8 mouse cellular contexts compared by ENCODE assay signal in the genomic region with DNA sequence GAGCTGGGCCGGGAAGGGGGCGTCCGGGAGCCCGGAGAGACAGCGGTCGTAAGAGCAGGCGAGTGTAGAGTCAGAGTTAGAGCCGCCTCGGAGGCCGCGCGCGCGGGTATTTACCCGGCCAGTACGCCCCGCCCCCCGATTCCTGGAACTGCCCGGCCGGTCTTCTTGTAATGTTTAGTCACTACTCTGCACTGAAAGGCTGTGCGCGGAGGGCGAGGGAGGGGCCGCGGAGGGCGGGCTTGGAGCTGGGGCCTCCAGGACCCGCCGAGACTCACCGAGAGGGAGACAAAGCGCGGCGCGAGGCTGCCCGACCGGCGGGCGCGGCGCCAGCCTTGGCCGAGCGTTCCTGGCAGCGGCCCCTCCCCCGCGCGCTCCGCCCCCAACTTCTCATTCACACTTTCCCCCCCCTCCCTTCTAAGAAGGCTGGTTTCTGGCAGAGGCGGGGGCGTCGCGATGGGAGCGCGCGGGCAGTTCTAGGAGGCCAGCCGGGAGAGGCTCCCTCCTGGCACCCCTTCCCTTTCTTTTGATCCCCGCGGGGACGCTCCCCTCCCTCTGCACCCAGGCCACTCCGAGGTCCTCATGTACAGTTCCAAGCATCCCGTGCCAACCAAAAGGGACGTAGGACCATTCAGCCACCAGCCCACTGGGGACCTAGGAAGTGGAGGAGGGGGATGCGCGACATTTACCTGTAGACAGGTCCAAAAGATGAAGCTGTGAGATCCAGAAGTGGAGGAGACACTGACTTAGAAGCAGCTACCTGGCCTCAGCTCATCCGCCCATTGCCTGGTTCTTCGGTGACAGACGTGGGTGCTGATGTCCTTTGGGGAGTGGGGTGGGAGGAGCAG. TPM values are rescaled to one million over a fixed set of nuclear protein-coding genes. Genes with fewer than 3 reads are reported as not detected.
A peak's percentile ranks its signal among the peaks of the same experiment; 100 is the strongest.
DNase-seq lines count a peak whose midpoint lies in the region; ATAC-seq lines count a peak whose summit lies in the region.

No protein-coding gene starts in this region.

- peak overlapping the region; percentile 76 for H3K4me3 ChIP-seq in brown adipose tissue, adult 24 weeks (ENCODE audit: insufficient read depth, low read depth, low read length)
- H3K4me3 ChIP-seq in heart, embryonic 13.5 days, result peak overlapping the region; percentile 62
- H3K4me3 ChIP-seq in liver, embryonic 11.5 days (ENCODE audit: low read depth, low read length), result peak overlapping the region; percentile 58
- peak overlapping the region; percentile 74 for H3K4me3 ChIP-seq in stomach, embryonic 15.5 days (replicated peaks)

- H3K36me3 ChIP-seq in heart, embryonic 13.5 days, result peaks cover 11% of the 10 kb centered on the region; the same call in 1 of the 2 replicates
- no peaks in the 10 kb centered on the region for H3K36me3 ChIP-seq in liver, embryonic 11.5 days (ENCODE audit: control insufficient read depth, insufficient read depth, low read length)
- H3K36me3 ChIP-seq in stomach, embryonic 15.5 days, result 0 out of 2 replicates have a peak, but pooled peaks cover 3% of the 10 kb centered on the region

- peak; percentile 58 for ATAC-seq in CD4-positive, CD25-positive, alpha-beta regulatory T cell, adult 4 months
- ATAC-seq in erythroid progenitor cell, adult 5-6 weeks (replicated peaks; ENCODE audit: low FRiP score, poor library complexity, severe bottlenecking), result peak; percentile 35; the same call in 1 of the 2 replicates
- ATAC-seq in heart, embryonic 13.5 days (ENCODE audit: extremely low read depth, insufficient number of reproducible peaks, low FRiP score, low TSS enrichment), result peak; percentile 86
- peak; percentile 94 for ATAC-seq in liver, embryonic 11.5 days (replicated peaks; ENCODE audit: low FRiP score)
- ATAC-seq in stomach, embryonic 15.5 days (ENCODE audit: insufficient read depth, low FRiP score, low read depth), result peak; percentile 93

- peak overlapping the region; percentile 81 for H3K27ac ChIP-seq in brown adipose tissue, adult 24 weeks (replicated peaks; ENCODE audit: low read depth, low read length)
- peak overlapping the region; percentile 91 for H3K27ac ChIP-seq in heart, embryonic 13.5 days (replicated peaks)
- peak overlapping the region; percentile 78 for H3K27ac ChIP-seq in liver, embryonic 11.5 days (ENCODE audit: low read depth, low read length)
- H3K27ac ChIP-seq in stomach, embryonic 15.5 days, result peak overlapping the region; percentile 99

- H3K9me3 ChIP-seq in heart, embryonic 13.5 days, result no peaks in the 10 kb centered on the region
- no peaks in the 10 kb centered on the region for H3K9me3 ChIP-seq in liver, embryonic 11.5 days (ENCODE audit: control insufficient read depth, low read length)
- no peaks in the 10 kb centered on the region for H3K9me3 ChIP-seq in stomach, embryonic 15.5 days

- DNase-seq in kidney, postnatal 10 days, result peak; percentile 99
- peak; percentile 98 for DNase-seq in liver, embryonic 11.5 days (ENCODE audit: low spot score)
- peak; percentile 86 for DNase-seq in naive thymus-derived CD4-positive, alpha-beta T cell, adult 2 months (ENCODE audit: low read depth)

- peak overlapping the region; percentile 91 for H3K4me2 ChIP-seq in heart, embryonic 13.5 days
- peak overlapping the region; percentile 92 for H3K4me2 ChIP-seq in liver, embryonic 11.5 days
- peak overlapping the region; percentile 85 for H3K4me2 ChIP-seq in stomach, embryonic 15.5 days

- H3K27me3 ChIP-seq in heart, embryonic 13.5 days (replicated peaks), result peaks cover 33% of the 10 kb centered on the region
- peaks cover 48% of the 10 kb centered on the region for H3K27me3 ChIP-seq in liver, embryonic 11.5 days (replicated peaks; ENCODE audit: control insufficient read depth, insufficient read depth, low read length)
- H3K27me3 ChIP-seq in stomach, embryonic 15.5 days (replicated peaks), result no peaks in the 10 kb centered on the region

- peaks cover 6% of the 10 kb centered on the region for H3K4me1 ChIP-seq in brown adipose tissue, adult 24 weeks (ENCODE audit: control insufficient read depth, insufficient read depth, insufficient read length, low read length)
- peaks cover 68% of the 10 kb centered on the region for H3K4me1 ChIP-seq in heart, embryonic 13.5 days
- peaks cover 45% of the 10 kb centered on the region for H3K4me1 ChIP-seq in liver, embryonic 11.5 days (replicated peaks; ENCODE audit: control insufficient read depth, insufficient read depth, low read length)
- peaks cover 41% of the 10 kb centered on the region for H3K4me1 ChIP-seq in stomach, embryonic 15.5 days

- H3K9ac ChIP-seq in heart, embryonic 13.5 days, result peak overlapping the region; percentile 84
- peak overlapping the region; percentile 73 for H3K9ac ChIP-seq in liver, embryonic 11.5 days (ENCODE audit: low read depth, low read length)
- peak overlapping the region; percentile 86 for H3K9ac ChIP-seq in stomach, embryonic 15.5 days

- 1% methylated on average over 61 of the region's 65 CpGs for WGBS in heart, embryonic 13.5 days
- under 1% methylated on average over 59 of the region's 65 CpGs for WGBS in liver, embryonic 11.5 days
- under 1% methylated on average over 50 of the region's 65 CpGs for WGBS in stomach, embryonic 15.5 days

RNA-seq across cellular contexts. Expression of a gene that starts 0.5 kb away (rescaled TPM):
- 10 to 100 TPM; 34.4 to 35.5 TPM for polyA plus RNA-seq in CD4-positive, CD25-positive, alpha-beta regulatory T cell, adult 4 months (2017; shearing (Covaris generic))
- polyA plus RNA-seq in brown adipose tissue, adult 24 weeks (2012; ENCODE audit: insufficient read depth, insufficient read length, missing spikeins), result 2.5 and 6.6 TPM in 2 replicates
- 0.36 and 1.3 TPM in 2 replicates for total RNA-seq in erythroid progenitor cell, adult 5-6 weeks (2015; ENCODE audit: low replicate concordance)
- total RNA-seq in erythroid progenitor cell, adult 5-6 weeks (2017; ENCODE audit: low replicate concordance), result 1.2 TPM in 1 of 2 replicates, not detected in the other
- 4.9 and 8.5 TPM in 2 replicates for polyA plus RNA-seq in heart, embryonic 13.5 days (2015; fragmentation: Nextera tagmentation; extraction: Ambion mirVana)
- polyA plus RNA-seq in liver, embryonic 11.5 days (2014; fragmentation: Nextera tagmentation; extraction: Ambion mirVana), result 3.7 and 4.6 TPM in 2 replicates
- 16.0 and 18.5 TPM in 2 replicates for polyA plus RNA-seq in stomach, embryonic 15.5 days (2015; fragmentation: Nextera tagmentation; extraction: Ambion mirVana)

RNA-seq across cellular contexts. Expression of a gene that starts 16.8 kb away (rescaled TPM):
- polyA plus RNA-seq in CD4-positive, CD25-positive, alpha-beta regulatory T cell, adult 4 months (2017; shearing (Covaris generic)), result 10 to 100 TPM; 34.3 to 38.8 TPM
- 13.1 and 15.3 TPM in 2 replicates for polyA plus RNA-seq in brown adipose tissue, adult 24 weeks (2012; ENCODE audit: insufficient read depth, insufficient read length, missing spikeins)
- 10.1 and 13.3 TPM in 2 replicates for total RNA-seq in erythroid progenitor cell, adult 5-6 weeks (2015; ENCODE audit: low replicate concordance)
- 5.1 and 22.5 TPM in 2 replicates for total RNA-seq in erythroid progenitor cell, adult 5-6 weeks (2017; ENCODE audit: low replicate concordance)
- polyA plus RNA-seq in heart, embryonic 13.5 days (2015; fragmentation: Nextera tagmentation; extraction: Ambion mirVana), result 25.7 and 26.6 TPM in 2 replicates
- 31.5 and 31.9 TPM in 2 replicates for polyA plus RNA-seq in liver, embryonic 11.5 days (2014; fragmentation: Nextera tagmentation; extraction: Ambion mirVana)
- 31.7 and 34.6 TPM in 2 replicates for polyA plus RNA-seq in stomach, embryonic 15.5 days (2015; fragmentation: Nextera tagmentation; extraction: Ambion mirVana)

Comparison
In these comparisons a context has a peak if more than half of its experiments do, and no peak if none do; other contexts are left out.
1. Peak in every context shown above with its lines: DNase-seq, ATAC-seq, H3K4me3 ChIP-seq and H3K27ac ChIP-seq.
2. ATAC-seq: peak in every context shown above with its lines; median percentile 94 in liver, embryonic 11.5 days; 93 in stomach, embryonic 15.5 days; 86 in heart, embryonic 13.5 days; 58 in CD4-positive, CD25-positive, alpha-beta regulatory T cell, adult 4 months; 35 in erythroid progenitor cell, adult 5-6 weeks.